Mouse (Mus musculus): Measurements from ENCODE around the gene Scube2. TPM values are rescaled to one million over a fixed set of nuclear protein-coding genes. Genes with fewer than 3 reads are reported as not detected.

Gene Scube2
- polyA plus RNA-seq, 1 experiment = 0.55 TPM

DNA sequence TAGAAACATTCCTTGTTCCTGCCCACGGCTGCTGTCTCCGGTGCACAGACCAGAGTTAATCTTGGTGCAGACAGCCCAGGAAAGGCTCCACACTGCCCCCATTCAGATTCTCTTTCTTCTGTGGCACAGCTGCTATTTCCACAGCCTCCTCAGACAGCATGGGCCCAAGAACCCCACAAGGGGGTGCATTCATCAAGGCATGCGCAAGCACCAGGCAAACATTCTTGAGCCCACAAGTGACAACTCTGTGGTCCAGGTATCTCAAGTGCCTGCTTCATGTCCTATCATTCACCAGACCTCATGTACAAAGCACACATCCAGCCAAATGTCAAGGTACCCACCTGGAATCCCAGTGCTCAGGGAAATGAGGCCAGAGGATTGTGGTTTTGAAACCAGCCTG lies 3.0 kb upstream of the Scube2 start:
- H3K27ac ChIP-seq (ENCODE audit: control insufficient read depth, insufficient read depth, low read depth, low read length, poor library complexity) = no peak overlapping the region
- H3K4me1 ChIP-seq (ENCODE audit: control insufficient read depth, insufficient read depth, low read length) = no peaks in the 10 kb centered on the region
- WGBS = 39% methylated on average over 3 of the region's 3 CpGs
- H3K4me3 ChIP-seq (replicated peaks; ENCODE audit: control insufficient read depth, low read depth, low read length) = no peak overlapping the region
- no peak for TF ChIP-seq CTCF (IDR thresholded peaks at IDR 0.05; ENCODE audit: control insufficient read depth, insufficient read depth, low read length)
- TF ChIP-seq POLR2A (IDR thresholded peaks at IDR 0.05; ENCODE audit: borderline replicate concordance, control insufficient read depth, low read depth, low read length) = no peak

DNA sequence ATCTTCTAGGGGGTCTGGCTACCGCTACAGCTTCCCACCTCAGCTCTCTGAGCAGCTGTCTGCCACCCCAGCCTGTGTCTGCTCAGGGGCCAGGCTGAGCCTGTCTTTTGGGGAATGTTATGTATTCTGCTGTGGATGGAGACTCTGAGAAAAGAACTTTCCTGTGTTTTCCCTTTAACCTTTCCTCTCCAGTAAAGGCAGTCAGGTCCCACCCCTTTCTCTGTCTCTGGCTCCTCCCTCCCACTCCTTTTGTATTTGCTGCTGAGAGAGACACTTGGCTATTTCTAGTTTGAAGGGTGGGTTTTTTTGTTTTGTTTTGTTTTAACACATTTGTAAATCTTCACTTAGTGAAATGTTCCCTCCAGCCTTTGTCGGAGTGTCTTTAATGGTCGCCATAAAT lies 1.2 kb upstream of the Scube2 start:
- WGBS = 87% methylated on average over 3 of the region's 3 CpGs
- TF ChIP-seq CTCF (IDR thresholded peaks at IDR 0.05; ENCODE audit: control insufficient read depth, insufficient read depth, low read length) (no peak), POLR2A (IDR thresholded peaks at IDR 0.05; ENCODE audit: borderline replicate concordance, control insufficient read depth, low read depth, low read length) (no peak)
- H3K4me3 ChIP-seq (replicated peaks; ENCODE audit: control insufficient read depth, low read depth, low read length) = no peak overlapping the region
- no peaks in the 10 kb centered on the region for H3K4me1 ChIP-seq (ENCODE audit: control insufficient read depth, insufficient read depth, low read length)
- no peak overlapping the region for H3K27ac ChIP-seq (ENCODE audit: control insufficient read depth, insufficient read depth, low read depth, low read length, poor library complexity)

DNA sequence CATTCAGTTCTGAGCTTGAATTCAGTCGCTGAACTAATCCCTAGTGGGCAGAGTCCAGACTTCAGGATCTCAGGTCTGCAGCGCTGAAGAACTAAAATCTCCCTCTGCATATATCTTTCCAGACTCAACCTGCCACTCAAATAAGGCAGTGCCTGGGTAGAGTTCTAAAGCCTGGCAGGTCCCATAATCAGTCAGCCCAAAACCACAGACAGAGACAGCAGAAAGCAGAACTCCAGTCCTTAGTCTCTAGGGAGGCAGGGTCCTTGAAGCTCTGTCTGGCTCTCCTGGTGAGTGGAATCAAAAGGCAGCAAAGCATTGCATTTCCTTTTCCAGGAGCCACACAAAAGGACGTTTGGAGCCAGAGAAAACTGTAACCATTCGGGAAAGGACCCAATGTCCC lies 1.9 kb downstream of the Scube2 start:
- H3K27ac ChIP-seq (ENCODE audit: control insufficient read depth, insufficient read depth, low read depth, low read length, poor library complexity) = no peak overlapping the region
- H3K4me1 ChIP-seq (ENCODE audit: control insufficient read depth, insufficient read depth, low read length) = no peaks in the 10 kb centered on the region
- TF ChIP-seq CTCF (IDR thresholded peaks at IDR 0.05; ENCODE audit: control insufficient read depth, insufficient read depth, low read length) = no peak
- no peak for TF ChIP-seq POLR2A (IDR thresholded peaks at IDR 0.05; ENCODE audit: borderline replicate concordance, control insufficient read depth, low read depth, low read length)
- H3K4me3 ChIP-seq (replicated peaks; ENCODE audit: control insufficient read depth, low read depth, low read length) = no peak overlapping the region
- 10% methylated on average over 4 of the region's 4 CpGs for WGBS

DNA sequence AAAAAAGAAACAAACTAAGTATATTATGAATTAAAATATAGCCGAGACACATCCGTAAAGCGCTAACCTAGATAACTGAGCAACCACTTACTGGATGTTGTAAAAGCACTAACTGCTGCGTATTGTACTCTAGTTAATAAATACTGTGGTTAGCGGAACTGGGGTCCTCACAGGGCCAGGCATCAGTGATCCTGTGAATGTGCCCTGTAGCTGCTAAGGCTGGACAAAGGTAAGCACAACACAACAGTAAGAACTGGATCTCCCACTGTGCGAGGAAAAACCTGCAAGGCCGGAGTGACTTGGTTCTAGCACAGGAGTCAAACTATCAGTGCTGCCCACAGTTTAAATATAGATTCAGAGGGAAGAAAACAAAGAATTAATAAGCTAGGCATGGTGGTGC lies 5.3 kb downstream of the Scube2 start:
- TF ChIP-seq CTCF (IDR thresholded peaks at IDR 0.05; ENCODE audit: control insufficient read depth, insufficient read depth, low read length) = no peak
- TF ChIP-seq POLR2A (IDR thresholded peaks at IDR 0.05; ENCODE audit: borderline replicate concordance, control insufficient read depth, low read depth, low read length) = no peak
- Histone ChIP-seq H3K4me3 (replicated peaks; ENCODE audit: control insufficient read depth, low read depth, low read length) (no peak overlapping the region), H3K4me1 (ENCODE audit: control insufficient read depth, insufficient read depth, low read length) (no peaks in the 10 kb centered on the region), H3K27ac (ENCODE audit: control insufficient read depth, insufficient read depth, low read depth, low read length, poor library complexity) (no peak overlapping the region)
- 88% methylated on average over 7 of the region's 7 CpGs for WGBS

DNA sequence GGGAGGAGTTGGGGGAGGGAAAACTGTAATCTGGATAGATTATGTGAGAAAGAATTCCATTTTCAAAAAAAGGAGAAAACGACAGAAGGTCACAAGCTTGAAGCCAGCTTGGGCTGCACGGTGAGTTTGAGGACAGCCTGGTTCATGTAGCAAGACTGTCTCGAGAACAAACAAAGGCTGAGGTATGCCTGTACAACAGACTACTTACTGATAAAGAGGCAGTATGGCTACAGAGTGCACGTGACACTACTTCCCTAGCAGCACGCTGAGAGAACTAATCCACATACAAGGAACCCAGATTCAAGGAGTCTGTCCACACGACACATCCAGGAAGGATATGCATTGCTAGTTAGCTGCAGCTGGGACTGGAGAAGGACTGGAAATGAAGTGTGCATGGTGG lies 6.1 kb downstream of the Scube2 start:
- H3K4me1 ChIP-seq (ENCODE audit: control insufficient read depth, insufficient read depth, low read length) = no peaks in the 10 kb centered on the region
- WGBS = 43% methylated on average over 6 of the region's 6 CpGs
- TF ChIP-seq CTCF (IDR thresholded peaks at IDR 0.05; ENCODE audit: control insufficient read depth, insufficient read depth, low read length) = no peak
- no peak for TF ChIP-seq POLR2A (IDR thresholded peaks at IDR 0.05; ENCODE audit: borderline replicate concordance, control insufficient read depth, low read depth, low read length)
- no peak overlapping the region for H3K4me3 ChIP-seq (replicated peaks; ENCODE audit: control insufficient read depth, low read depth, low read length)
- H3K27ac ChIP-seq (ENCODE audit: control insufficient read depth, insufficient read depth, low read depth, low read length, poor library complexity) = no peak overlapping the region

DNA sequence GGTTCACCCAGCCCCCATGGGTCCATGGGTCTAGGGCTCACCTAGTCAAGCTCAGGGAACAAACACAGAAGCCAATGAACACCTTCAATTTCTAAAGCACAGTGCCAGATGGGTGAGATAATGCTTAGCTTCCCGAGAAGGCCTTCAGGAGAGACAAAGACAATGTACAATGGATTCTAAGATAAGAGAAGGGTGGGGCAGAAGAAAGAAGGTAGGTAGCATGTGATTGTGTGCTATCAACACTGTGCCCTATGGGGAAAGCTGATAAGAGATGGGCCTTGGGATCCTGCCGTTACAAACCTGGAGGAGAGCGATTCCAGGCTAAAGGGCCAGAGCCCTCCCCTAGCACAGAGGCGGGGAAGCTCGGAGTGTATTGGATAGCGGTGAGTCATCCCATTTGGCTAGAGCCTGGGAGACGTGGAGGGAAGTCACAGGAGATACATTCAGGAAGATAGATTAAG lies 12.7 kb downstream of the Scube2 start:
- WGBS = 52% methylated on average over 7 of the region's 7 CpGs
- Histone ChIP-seq H3K4me1 (ENCODE audit: control insufficient read depth, insufficient read depth, low read length) (no peaks in the 10 kb centered on the region), H3K4me3 (replicated peaks; ENCODE audit: control insufficient read depth, low read depth, low read length) (no peak overlapping the region), H3K27ac (ENCODE audit: control insufficient read depth, insufficient read depth, low read depth, low read length, poor library complexity) (no peak overlapping the region)
- no peak for TF ChIP-seq CTCF (IDR thresholded peaks at IDR 0.05; ENCODE audit: control insufficient read depth, insufficient read depth, low read length)
- TF ChIP-seq POLR2A (IDR thresholded peaks at IDR 0.05; ENCODE audit: borderline replicate concordance, control insufficient read depth, low read depth, low read length) = no peak

DNA sequence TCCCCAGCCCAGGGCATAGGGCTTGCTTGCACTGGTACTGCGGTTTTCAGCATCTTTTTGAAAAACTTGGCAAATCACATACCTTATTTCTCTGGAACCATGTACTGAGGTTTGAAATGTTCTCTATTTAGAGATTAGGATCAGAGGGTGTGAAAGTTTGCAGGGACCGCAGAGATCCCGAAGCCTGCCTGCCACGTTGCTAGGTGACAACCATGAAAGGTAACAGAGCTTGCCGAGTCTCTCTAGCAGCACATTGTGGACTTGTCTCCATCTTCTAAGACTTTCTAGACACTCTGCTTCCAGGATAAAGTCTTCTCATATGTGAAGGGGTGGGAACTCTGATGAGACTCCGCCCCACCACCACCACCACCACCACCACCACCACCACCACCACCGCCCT lies 13.5 kb downstream of the Scube2 start:
- H3K4me1 ChIP-seq (ENCODE audit: control insufficient read depth, insufficient read depth, low read length) = no peaks in the 10 kb centered on the region
- H3K27ac ChIP-seq (ENCODE audit: control insufficient read depth, insufficient read depth, low read depth, low read length, poor library complexity) = no peak overlapping the region
- WGBS = 83% methylated on average over 7 of the region's 7 CpGs
- no peak for TF ChIP-seq POLR2A (IDR thresholded peaks at IDR 0.05; ENCODE audit: borderline replicate concordance, control insufficient read depth, low read depth, low read length)
- no peak overlapping the region for H3K4me3 ChIP-seq (replicated peaks; ENCODE audit: control insufficient read depth, low read depth, low read length)

DNA sequence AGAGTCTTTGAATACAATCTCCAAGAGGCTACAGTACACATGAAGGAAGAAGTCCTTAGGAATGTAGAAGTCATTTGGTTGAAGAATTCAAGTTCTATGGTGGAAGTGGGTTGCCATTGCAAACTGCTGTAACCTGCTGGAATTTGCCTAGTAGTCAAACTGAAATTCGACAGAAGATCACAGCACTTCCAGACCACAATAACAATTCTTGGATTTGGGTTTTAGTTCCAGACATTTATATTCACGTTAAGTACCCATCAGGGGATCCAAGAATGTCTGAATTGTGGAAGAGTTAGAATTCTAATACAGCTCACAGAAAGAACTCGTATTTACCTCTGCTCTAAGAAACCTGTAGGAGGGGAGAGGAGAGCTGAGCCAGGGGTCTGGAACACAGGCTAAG lies 14.9 kb downstream of the Scube2 start:
- Histone ChIP-seq H3K4me3 (replicated peaks; ENCODE audit: control insufficient read depth, low read depth, low read length) (no peak overlapping the region), H3K27ac (ENCODE audit: control insufficient read depth, insufficient read depth, low read depth, low read length, poor library complexity) (no peak overlapping the region), H3K4me1 (ENCODE audit: control insufficient read depth, insufficient read depth, low read length) (no peaks in the 10 kb centered on the region)
- no peak for TF ChIP-seq POLR2A (IDR thresholded peaks at IDR 0.05; ENCODE audit: borderline replicate concordance, control insufficient read depth, low read depth, low read length)
- no peak for TF ChIP-seq CTCF (IDR thresholded peaks at IDR 0.05; ENCODE audit: control insufficient read depth, insufficient read depth, low read length)
- WGBS = 75% methylated on average over 3 of the region's 3 CpGs

DNA sequence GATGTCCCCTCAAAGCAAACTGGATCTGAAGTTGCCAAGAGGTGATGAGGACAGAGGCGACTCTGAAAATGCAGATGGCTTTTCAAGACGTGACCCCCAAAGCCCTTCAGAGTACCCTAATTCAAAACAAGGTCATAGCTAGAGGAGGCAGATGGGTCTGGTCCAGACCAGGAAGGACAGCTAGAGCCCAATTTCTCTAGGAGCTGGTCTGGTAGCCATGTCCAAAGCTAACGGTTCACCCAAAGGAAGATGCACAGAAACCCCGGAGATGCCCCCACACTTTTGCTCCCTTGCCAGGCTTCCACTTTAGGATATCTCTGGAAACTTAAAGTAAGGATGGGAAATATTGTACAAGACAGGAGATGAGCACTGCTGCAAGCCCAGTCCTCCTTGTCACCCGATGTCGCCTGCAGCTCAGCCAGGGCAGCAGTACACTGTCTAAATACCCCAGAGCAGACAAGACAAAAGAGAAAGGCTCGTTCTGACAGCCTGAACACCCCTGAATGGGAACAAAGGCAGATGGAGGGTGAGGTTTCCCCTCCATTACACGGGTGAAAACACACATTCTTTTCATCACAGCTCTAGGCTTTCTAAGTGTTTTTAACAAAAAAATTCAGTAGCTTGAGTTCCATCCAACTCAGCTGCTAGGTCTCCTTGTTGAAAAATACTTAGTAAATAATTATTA lies 15.6 kb downstream of the Scube2 start:
- no peak for TF ChIP-seq POLR2A (IDR thresholded peaks at IDR 0.05; ENCODE audit: borderline replicate concordance, control insufficient read depth, low read depth, low read length)
- TF ChIP-seq CTCF (IDR thresholded peaks at IDR 0.05; ENCODE audit: control insufficient read depth, insufficient read depth, low read length) = no peak
- no peaks in the 10 kb centered on the region for H3K4me1 ChIP-seq (ENCODE audit: control insufficient read depth, insufficient read depth, low read length)
- H3K4me3 ChIP-seq (replicated peaks; ENCODE audit: control insufficient read depth, low read depth, low read length) = no peak overlapping the region
- no peak overlapping the region for H3K27ac ChIP-seq (ENCODE audit: control insufficient read depth, insufficient read depth, low read depth, low read length, poor library complexity)
- 71% methylated on average over 8 of the region's 8 CpGs for WGBS

Data from bone marrow, adult 2 months (tissue).